Mouse (Mus musculus) thymus, adult 2 months (tissue): ENCODE results near the gene Arhgap31. TPM values are rescaled to one million over a fixed set of nuclear protein-coding genes. Genes with fewer than 3 reads are reported as not detected.
A peak's percentile ranks its signal among the peaks of the same experiment; 100 is the strongest.

Source experiments
- DNase-seq: peaks from one replicate; pipeline ENCODE4 v3.0.0; 2021
- H3K27ac ChIP-seq: fragments of 200-500 bp; 2 replicates; pipeline ENCODE4 v1.5.1; 2012; ENCODE audit warnings: low read length, control low read depth; ENCODE audit not compliant: control insufficient read depth, insufficient read depth
- H3K27me3 ChIP-seq: fragments of 200-500 bp; 2 replicates; pipeline ENCODE4 v1.6.1; 2012; ENCODE audit warnings: mild to moderate bottlenecking, low read length, moderate library complexity, mixed read lengths; ENCODE audit not compliant: control insufficient read depth, insufficient read depth
- H3K36me3 ChIP-seq: fragments of 200-500 bp; 2 replicates; pipeline ENCODE4 v1.6.1; 2012; ENCODE audit warnings: mild to moderate bottlenecking, low read length, moderate library complexity; ENCODE audit not compliant: control insufficient read depth, insufficient read depth
- H3K4me1 ChIP-seq: fragments of 200-500 bp; replicated peaks from 2 replicates; pipeline ENCODE4 v1.6.1; 2012; ENCODE audit warnings: low read length; ENCODE audit not compliant: control insufficient read depth, insufficient read depth
- H3K4me3 ChIP-seq: fragments of 200-500 bp; 2 replicates; pipeline ENCODE4 v1.5.1; 2012; ENCODE audit warnings: mild to moderate bottlenecking, low read length, control low read depth, moderate library complexity; ENCODE audit not compliant: control insufficient read depth, insufficient read depth
- CTCF ChIP-seq: fragments of 200-500 bp; IDR thresholded peaks from 2 replicates; pipeline ENCODE4 v1.5.1; 2012; ENCODE audit warnings: mild to moderate bottlenecking, control low read depth, low read length, moderate library complexity, borderline replicate concordance; ENCODE audit not compliant: control insufficient read depth, poor library complexity, insufficient read depth; ENCODE audit errors: extremely low read depth
- POLR2A ChIP-seq: fragments of 200-500 bp; IDR thresholded peaks from 2 replicates; pipeline ENCODE4 v1.6.1; 2012; ENCODE audit warnings: mild to moderate bottlenecking, low read length, control low read depth, moderate library complexity; ENCODE audit not compliant: control insufficient read depth, poor library complexity, insufficient read depth; ENCODE audit errors: extremely low read depth
- WGBS: fragments of 180-500 bp; shearing (Covaris S2); methylation state at CpG from one replicate; pipeline ENCODE4 v1.1.7; 2018; 5-methylcytosine and 5-hydroxymethylcytosine counted together
- polyA plus RNA-seq: library from polyadenylated mRNA; depleted of rRNA; stranded (reverse); fragments of >200 nt; gene quantifications from 2 replicates; pipeline ENCODE4 v1.2.3, GENCODE M21; 2012

Arhgap31 gene
- polyA plus RNA-seq, 1 experiment: 10.2 TPM

- Histone ChIP-seq H3K36me3 (peaks cover 24% of the 10 kb centered on the region), H3K4me1 (peaks cover under 1% of the 10 kb centered on the region; the same call in 1 of the 2 replicates), H3K27ac (no peak overlapping the region), H3K4me3 (no peak overlapping the region), H3K27me3 (no peaks in the 10 kb centered on the region)
- TF ChIP-seq POLR2A: no peak
- TF ChIP-seq CTCF: no peak
- 96% methylated on average over 5 of the region's 5 CpGs for WGBS
- DNase-seq: no peak
These were observed 144.9 kb downstream of the Arhgap31 start for GRCm38 (mm10) chr16:38568192-38568591.

GRCm38 (mm10) chr16:38563516-38563915 is 149.6 kb downstream of the Arhgap31 start:
- Histone ChIP-seq H3K36me3 (peaks cover 14% of the 10 kb centered on the region; the same call in 1 of the 2 replicates), H3K27ac (no peak overlapping the region), H3K4me3 (no peak overlapping the region), H3K4me1 (peaks cover 3% of the 10 kb centered on the region; the same call in 1 of the 2 replicates), H3K27me3 (no peaks in the 10 kb centered on the region)
- DNase-seq: no peak
- TF ChIP-seq POLR2A (no peak), CTCF (no peak)
- WGBS: 36% methylated on average over 10 of the region's 10 CpGs

DNA sequence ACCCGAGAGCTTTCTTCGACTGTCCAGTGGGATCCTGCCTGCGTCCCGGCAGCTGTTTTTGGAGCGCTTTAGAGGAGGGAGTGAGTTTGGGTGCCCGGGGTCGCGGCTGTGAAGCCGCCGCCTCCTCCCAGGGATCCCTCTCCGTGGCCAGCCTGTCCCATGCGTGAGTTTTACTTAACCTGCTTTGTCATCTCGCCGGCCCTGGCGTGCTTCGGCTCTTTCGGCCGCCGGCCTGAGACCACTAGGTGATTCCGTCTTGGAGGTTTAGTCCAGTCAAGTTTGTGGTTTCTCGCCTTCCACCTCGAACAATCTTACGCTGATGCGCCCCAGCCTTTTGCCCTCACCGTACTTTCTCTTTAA is 150.1 kb downstream of the Arhgap31 start:
- no peak for DNase-seq
- peak overlapping the region; percentile 6; the same call in 1 of the 2 replicates for H3K27ac ChIP-seq
- H3K4me1 ChIP-seq: peaks cover 3% of the 10 kb centered on the region; the same call in 1 of the 2 replicates
- no peaks in the 10 kb centered on the region for H3K27me3 ChIP-seq
- WGBS: under 1% methylated on average over 25 of the region's 25 CpGs
- peaks cover 9% of the 10 kb centered on the region; the same call in 1 of the 2 replicates for H3K36me3 ChIP-seq
- peak overlapping the region; percentile 82 for H3K4me3 ChIP-seq
- TF ChIP-seq CTCF (no peak), POLR2A (no peak)

DNA sequence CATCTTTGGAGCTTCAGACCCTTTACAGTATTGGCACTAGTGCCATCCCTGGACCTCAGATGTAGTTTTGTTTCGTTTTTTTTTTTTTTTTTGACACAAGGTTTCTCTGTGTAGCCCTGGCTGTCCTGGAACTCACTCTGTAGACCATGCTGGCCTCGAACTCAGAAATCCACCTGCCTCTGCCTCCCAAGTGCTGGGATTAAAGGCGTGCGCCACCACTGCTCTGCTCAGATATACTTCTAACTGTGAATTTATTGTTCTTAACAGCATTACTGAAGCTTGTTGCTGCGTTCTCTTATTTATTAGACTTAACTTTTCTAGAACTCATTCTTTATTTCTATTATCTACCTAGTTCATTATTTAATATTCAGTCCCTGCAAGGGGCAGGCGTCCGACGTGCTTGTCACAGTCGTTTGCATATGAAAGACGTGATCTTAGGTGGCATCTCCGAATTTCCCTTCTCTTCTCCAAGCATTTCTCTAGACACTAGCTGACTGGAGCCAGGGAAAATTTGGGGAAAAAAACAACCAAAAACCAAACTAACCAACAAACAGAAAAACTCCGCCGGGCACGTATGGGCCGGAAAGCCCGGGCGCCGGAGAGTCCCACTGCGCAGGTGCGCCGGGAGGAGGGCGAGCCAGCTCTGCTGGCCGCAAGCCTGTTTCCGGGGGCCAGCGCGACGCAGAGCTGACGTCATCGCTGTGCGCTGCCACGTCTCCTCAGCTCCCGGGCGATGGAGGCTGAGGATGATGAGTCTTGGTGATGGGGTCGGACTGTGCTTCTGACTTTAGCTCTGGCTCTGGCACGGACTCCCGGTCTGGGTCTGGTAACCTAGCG is 150.7 kb downstream of the Arhgap31 start:
- H3K27ac ChIP-seq: peak overlapping the region; percentile 28; the same call in 1 of the 2 replicates
- H3K4me1 ChIP-seq: peaks cover 3% of the 10 kb centered on the region; the same call in 1 of the 2 replicates
- H3K27me3 ChIP-seq: no peaks in the 10 kb centered on the region
- peak; percentile 93 for DNase-seq
- no peak for TF ChIP-seq CTCF
- peak; percentile 79 for TF ChIP-seq POLR2A
- 7% methylated on average over 37 of the region's 37 CpGs for WGBS
- H3K36me3 ChIP-seq: peaks cover 5% of the 10 kb centered on the region; the same call in 1 of the 2 replicates
- H3K4me3 ChIP-seq: peak overlapping the region; percentile 82

GRCm38 (mm10) chr16:38558221-38558748 is 154.8 kb downstream of the Arhgap31 start, which contains the start of gene Tmem39a:
Tmem39a (plus strand) TSS chr16:38558698.
- Histone ChIP-seq H3K36me3 (no peaks in the 10 kb centered on the region), H3K4me1 (peaks cover 3% of the 10 kb centered on the region; the same call in 1 of the 2 replicates), H3K4me3 (no peak within 1 kb of the TSS), H3K27me3 (no peaks in the 10 kb centered on the region), H3K27ac (no peak within 1 kb of the TSS)
- TF ChIP-seq CTCF (no peak), POLR2A (no peak)
- 93% methylated on average over 3 of the region's 3 CpGs for WGBS
- no peak for DNase-seq

DNA sequence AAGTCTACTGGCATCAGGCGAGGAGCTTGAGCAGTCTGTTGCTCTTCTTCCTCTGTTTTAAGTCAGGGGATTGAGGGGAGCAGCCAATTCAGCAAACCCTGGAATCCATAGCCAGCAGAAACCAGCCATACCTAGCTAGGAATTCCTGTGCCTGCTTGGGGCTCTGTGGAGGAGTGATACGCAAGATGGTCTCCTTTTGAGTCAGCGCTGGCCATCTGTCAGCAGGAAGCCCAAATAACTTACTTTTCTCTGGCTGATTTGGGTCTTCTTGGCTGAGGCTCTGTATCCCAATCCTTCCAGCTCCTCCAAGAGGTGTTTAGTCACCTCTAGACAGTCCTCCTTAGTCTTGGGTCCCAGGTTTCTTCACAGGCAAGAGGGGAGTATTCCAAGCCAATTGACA is 157.1 kb downstream of the Arhgap31 start:
- no peak overlapping the region for H3K27ac ChIP-seq
- WGBS: 92% methylated on average over 3 of the region's 3 CpGs
- H3K36me3 ChIP-seq: no peaks in the 10 kb centered on the region
- no peak for DNase-seq
- no peak overlapping the region for H3K4me3 ChIP-seq
- no peaks in the 10 kb centered on the region for H3K27me3 ChIP-seq
- no peak for TF ChIP-seq POLR2A
- H3K4me1 ChIP-seq: no peaks in the 10 kb centered on the region
